Mouse (Mus musculus) gastrocnemius, postnatal 36 days (tissue): Measurements from ENCODE around the gene Spata20. TPM values are rescaled to one million over a fixed set of nuclear protein-coding genes. Genes with fewer than 3 reads are reported as not detected.

Experiments used
- DNase-seq, 2 experiments: peaks; one replicate each; pipeline ENCODE4 v3.0.0; 2022
- intact Hi-C: fragments of 180-260 bp; cut with DNase I; formaldehyde crosslinking; loops from one replicate; pipeline ENCODE4 v1.15.1; 2025
- total RNA-seq, 2 experiments: library from RNA; stranded (reverse); gene quantifications; 2 replicates each; pipeline ENCODE4 v1.2.3; 2021

Spata20 gene
- total RNA-seq, 2 experiments from 2014 or later = not detected

GRCm38 (mm10) chr11:94456347-94456746 is 29.6 kb downstream of the Spata20 start:
- DNase-seq = no peak
- intact Hi-C loops = no loop called here

GRCm38 (mm10) chr11:94455161-94455820 is 30.7 kb downstream of the Spata20 start:
- intact Hi-C loops = no loop called here

GRCm38 (mm10) chr11:94454756-94455155 is 31.2 kb downstream of the Spata20 start:
- intact Hi-C loops = no loop called here
- DNase-seq = no peak

More at GRCm38 (mm10) chr11:94455161-94455820, 30.7 kb downstream of the Spata20 start:
- no peak for DNase-seq

- no peak for DNase-seq
- intact Hi-C loops = no loop called here
Measured at GRCm38 (mm10) chr11:94451091-94451773, 34.7 kb downstream of the Spata20 start.

GRCm38 (mm10) chr11:94449886-94450285 is 36.1 kb downstream of the Spata20 start:
- intact Hi-C loops = no loop called here
- DNase-seq = no peak

- DNase-seq = no peak
- intact Hi-C loops = no loop called here
Measured at GRCm38 (mm10) chr11:94449239-94449638, 36.7 kb downstream of the Spata20 start.

GRCm38 (mm10) chr11:94447017-94447416 is 39.0 kb downstream of the Spata20 start:
- intact Hi-C loops = no loop called here
- DNase-seq = no peak

- no peak for DNase-seq
Measured at GRCm38 (mm10) chr11:94445300-94445699, 40.7 kb downstream of the Spata20 start.

GRCm38 (mm10) chr11:94444829-94445228 is 41.1 kb downstream of the Spata20 start:
- no peak for DNase-seq
- intact Hi-C loops = no loop called here

More at GRCm38 (mm10) chr11:94445300-94445699, 40.7 kb downstream of the Spata20 start:
- intact Hi-C loops = no loop called here

- intact Hi-C loops = no loop called here
- no peak for DNase-seq
Measured at GRCm38 (mm10) chr11:94441752-94442151, 44.2 kb downstream of the Spata20 start.

- no peak for DNase-seq
- intact Hi-C loops = no loop called here
Measured at GRCm38 (mm10) chr11:94441122-94441521, 44.9 kb downstream of the Spata20 start.

GRCm38 (mm10) chr11:94440421-94440820 is 45.6 kb downstream of the Spata20 start:
- intact Hi-C loops = no loop called here
- DNase-seq = no peak

- intact Hi-C loops = no loop called here
- DNase-seq = no peak
Measured at GRCm38 (mm10) chr11:94429011-94429651, 56.8 kb downstream of the Spata20 start.

Other genes starting within 250 kb of the Spata20 start
- 1 to 10 TPM; 6.4 to 6.6 TPM for gene Wfikkn2, start 240.2 kb downstream of the Spata20 start, total RNA-seq
- gene Gm21885, start 204.3 kb downstream of the Spata20 start, total RNA-seq = not detected
- gene Luc7l3, start 164.2 kb downstream of the Spata20 start, total RNA-seq = 10 to 100 TPM; 29.6 to 36.5 TPM
- gene Ankrd40, start 158.2 kb downstream of the Spata20 start, total RNA-seq = 100 to 1,000 TPM; 195 to 201 TPM
- gene Abcc3, start 93.2 kb downstream of the Spata20 start, total RNA-seq = under 1 TPM; 0.47 to 0.48 TPM
- gene Cacna1g, start 12.0 kb downstream of the Spata20 start, total RNA-seq = 1 to 10 TPM; 2.0 to 3.0 TPM
- under 1 TPM; 0.12 to 0.31 TPM for gene Epn3, start 13.8 kb upstream of the Spata20 start, total RNA-seq
- not detected for gene Mycbpap, start 35.6 kb upstream of the Spata20 start, total RNA-seq
- 1 to 10 TPM; 3.3 to 3.9 TPM for gene Rsad1, start 63.1 kb upstream of the Spata20 start, total RNA-seq
- 10 to 100 TPM; 14.7 to 16.3 TPM for gene Chad, start 78.9 kb upstream of the Spata20 start, total RNA-seq
- gene Acsf2, start 115.7 kb upstream of the Spata20 start, total RNA-seq = 1 to 10 TPM; 2.1 to 3.1 TPM
- gene Lrrc59, start 143.6 kb upstream of the Spata20 start, total RNA-seq = 10 to 100 TPM; 31.3 to 31.4 TPM
- gene Mrpl27, start 167.6 kb upstream of the Spata20 start, total RNA-seq = 10 to 100 TPM; 45.0 to 50.1 TPM
- gene Eme1, start 167.8 kb upstream of the Spata20 start, total RNA-seq = under 1 TPM in 1 of 2 experiments, not detected in 1; 0.26 TPM
- 1 to 10 TPM; 3.2 to 4.5 TPM for gene Xylt2, start 191.3 kb upstream of the Spata20 start, total RNA-seq
- not detected for gene Gm11541, start 218.3 kb upstream of the Spata20 start, total RNA-seq